Mouse (Mus musculus): Measurements from ENCODE around the gene Banp.

Gene Banp

GRCm38 (mm10) chr8:122022705-122023104, 73.2 kb downstream of the Banp start:
- no peak for DNase-seq

- no peak for DNase-seq
These were observed 76.0 kb downstream of the Banp start for GRCm38 (mm10) chr8:122025546-122025945.

- no peak for DNase-seq
These were observed 78.6 kb downstream of the Banp start for GRCm38 (mm10) chr8:122028116-122028515.

- DNase-seq: no peak
These were observed 81.4 kb downstream of the Banp start for GRCm38 (mm10) chr8:122030965-122031364.

- DNase-seq: no peak
These were observed 83.2 kb downstream of the Banp start for GRCm38 (mm10) chr8:122032741-122033140.

GRCm38 (mm10) chr8:122035543-122035942, 86.0 kb downstream of the Banp start:
- DNase-seq: no peak

GRCm38 (mm10) chr8:122036325-122036724, 86.8 kb downstream of the Banp start:
- DNase-seq: no peak

GRCm38 (mm10) chr8:122037279-122037678, 87.7 kb downstream of the Banp start:
- DNase-seq: no peak

- DNase-seq: no peak
These were observed 88.5 kb downstream of the Banp start for GRCm38 (mm10) chr8:122038076-122038475.

GRCm38 (mm10) chr8:122039452-122039851, 89.9 kb downstream of the Banp start:
- no peak for DNase-seq

- no peak for DNase-seq
These were observed 97.8 kb downstream of the Banp start for GRCm38 (mm10) chr8:122047206-122047870.

GRCm38 (mm10) chr8:122049266-122049665, 99.7 kb downstream of the Banp start:
- DNase-seq: no peak

GRCm38 (mm10) chr8:122049923-122050322, 100.4 kb downstream of the Banp start:
- no peak for DNase-seq

- DNase-seq: no peak
These were observed 101.1 kb downstream of the Banp start for GRCm38 (mm10) chr8:122050620-122051019.

- no peak for DNase-seq
These were observed 105.8 kb downstream of the Banp start for GRCm38 (mm10) chr8:122055321-122055720.

GRCm38 (mm10) chr8:122056113-122056512, 106.6 kb downstream of the Banp start:
- DNase-seq: no peak

GRCm38 (mm10) chr8:122056882-122057281, 107.3 kb downstream of the Banp start:
- DNase-seq: no peak

- no peak for DNase-seq
These were observed 109.0 kb downstream of the Banp start for GRCm38 (mm10) chr8:122058510-122058909.

- no peak for DNase-seq
These were observed 109.4 kb downstream of the Banp start for GRCm38 (mm10) chr8:122058951-122059350.

GRCm38 (mm10) chr8:122062508-122063223, 113.1 kb downstream of the Banp start:
- no peak for DNase-seq

- DNase-seq: no peak
These were observed 114.8 kb downstream of the Banp start for GRCm38 (mm10) chr8:122064353-122064752.

- DNase-seq: no peak
These were observed 118.4 kb downstream of the Banp start for GRCm38 (mm10) chr8:122067783-122068505.

- DNase-seq: no peak
These were observed 119.1 kb downstream of the Banp start for GRCm38 (mm10) chr8:122068609-122069008.

GRCm38 (mm10) chr8:122069281-122069680, 119.7 kb downstream of the Banp start:
- DNase-seq: no peak

Measured in liver (tissue).